Mouse (Mus musculus) bone marrow, adult 2 months (tissue): Measurements from ENCODE around the gene March8.

Source experiments
- CTCF ChIP-seq: fragments of 200-500 bp; IDR thresholded peaks from 2 replicates; pipeline ENCODE4 v1.5.1; 2011; ENCODE audit warnings: low read length, control low read depth; ENCODE audit not compliant: control insufficient read depth, insufficient read depth
- POLR2A ChIP-seq: fragments of 200-500 bp; IDR thresholded peaks from 2 replicates; pipeline ENCODE4 v1.6.1; 2011; ENCODE audit warnings: low read depth, mild to moderate bottlenecking, control low read depth, low read length, borderline replicate concordance; ENCODE audit not compliant: control insufficient read depth

DNA sequence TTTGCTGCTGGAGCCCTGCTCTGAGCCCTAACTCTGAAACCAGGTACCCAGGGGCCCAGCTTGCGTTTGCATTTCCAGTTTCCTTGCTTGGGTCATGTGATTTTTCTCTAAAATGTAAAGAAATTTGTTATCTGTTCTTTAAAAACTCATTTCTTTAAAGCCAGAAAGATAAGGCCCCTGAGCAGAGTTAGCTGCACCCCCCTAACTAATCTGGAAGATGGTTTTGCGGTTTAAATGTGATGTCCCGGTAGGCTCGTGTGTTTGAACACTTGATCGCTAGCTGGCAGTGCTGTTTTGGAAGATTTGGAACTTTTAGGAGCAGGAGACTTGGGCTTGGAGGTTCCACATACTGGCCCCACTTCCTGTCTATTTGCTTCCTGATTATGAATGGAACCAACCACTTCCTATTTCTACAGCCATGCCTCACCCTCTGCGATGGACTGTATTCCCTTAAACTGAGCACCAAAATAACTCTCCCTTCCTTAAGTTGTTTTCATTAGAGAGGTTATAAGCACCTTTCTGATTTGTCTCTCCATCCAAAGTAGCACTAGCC is 78.3 kb downstream of the March8 start:
- TF ChIP-seq POLR2A (no peak), CTCF (no peak)
